Mouse (Mus musculus): ENCODE data around the gene Psmd11. TPM values are rescaled to one million over a fixed set of nuclear protein-coding genes. Genes with fewer than 3 reads are reported as not detected.
"Not testable (repeated sequence)": the region's sequence is repeated elsewhere in the genome, so short reads cannot be mapped to it uniquely, and the experiment has no call there.

Psmd11 gene
- polyA plus RNA-seq, 1 experiment from 2014 or later = 293 TPM

- Histone ChIP-seq H3K4me3 (no peak overlapping the region), H3K9ac (no peak overlapping the region), H3K4me1 (replicated peaks) (peaks cover 16% of the 10 kb centered on the region), H3K27ac (replicated peaks) (no peak overlapping the region), H3K36me3 (peaks cover 32% of the 10 kb centered on the region), H3K4me2 (no peak overlapping the region), H3K9me3 (no peaks in the 10 kb centered on the region), H3K27me3 (no peaks in the 10 kb centered on the region)
- WGBS = 93% methylated on average over 3 of the region's 3 CpGs
- ATAC-seq (ENCODE audit: low read depth) = no peak
Observed at GRCm38 (mm10) chr11:80430366-80430910, 2.0 kb downstream of the Psmd11 start.

DNA sequence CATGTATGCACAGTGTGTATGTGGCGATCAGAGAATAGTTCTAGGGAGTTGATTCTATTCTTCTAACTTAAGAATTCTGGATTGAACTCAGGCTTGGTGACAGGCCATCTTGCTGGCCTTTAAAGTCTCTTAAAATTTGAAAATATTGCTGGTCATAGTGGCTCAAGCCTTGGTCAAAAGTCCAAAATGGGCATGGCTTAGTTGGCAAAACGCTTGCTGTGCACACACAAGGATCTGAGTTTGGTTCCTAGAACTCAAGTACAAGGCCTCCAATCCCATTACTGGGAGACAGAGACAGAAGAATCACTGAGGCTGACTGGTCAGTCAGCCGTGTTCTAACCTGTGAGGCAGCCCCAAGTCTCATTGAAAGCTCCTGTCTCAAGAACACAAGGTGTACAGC, 18.5 kb downstream of the Psmd11 start:
- 94% methylated on average over 3 of the region's 3 CpGs for WGBS

DNA sequence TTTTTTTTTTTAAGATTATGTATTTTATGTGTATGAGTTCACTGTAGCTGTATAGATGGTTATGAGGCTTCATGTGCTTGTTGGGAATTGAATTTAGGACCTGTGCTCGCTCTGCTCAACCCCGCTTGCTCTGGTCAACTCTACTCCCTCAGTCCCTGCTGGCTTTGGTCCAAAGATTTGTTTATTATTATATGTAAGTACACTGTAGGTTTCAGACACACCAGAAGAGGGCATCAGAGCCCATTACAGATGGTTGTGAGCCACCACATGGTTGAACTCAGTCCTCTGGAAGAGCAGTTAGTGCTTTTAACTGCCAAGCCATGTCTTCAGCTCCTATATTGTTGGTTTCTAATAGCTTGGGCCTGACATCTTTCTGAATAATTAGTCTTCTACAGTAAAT, 21.4 kb downstream of the Psmd11 start:
- H3K27me3 ChIP-seq = no peaks in the 10 kb centered on the region
- WGBS = 95% methylated on average over 2 of the region's 2 CpGs
- H3K4me2 ChIP-seq = no peak overlapping the region
- H3K4me1 ChIP-seq (replicated peaks) = no peaks in the 10 kb centered on the region
- peaks cover 72% of the 10 kb centered on the region for H3K36me3 ChIP-seq
- no peaks in the 10 kb centered on the region for H3K9me3 ChIP-seq
- no peak for ATAC-seq (ENCODE audit: low read depth)
- no peak overlapping the region for H3K4me3 ChIP-seq
- H3K27ac ChIP-seq (replicated peaks) = no peak overlapping the region
- no peak overlapping the region for H3K9ac ChIP-seq

More for the DNA sequence above, 18.5 kb downstream of the Psmd11 start:
- ATAC-seq (ENCODE audit: low read depth) = no peak
- Histone ChIP-seq H3K9me3 (no peaks in the 10 kb centered on the region), H3K36me3 (peaks cover 72% of the 10 kb centered on the region), H3K9ac (no peak overlapping the region), H3K27ac (replicated peaks) (no peak overlapping the region), H3K27me3 (no peaks in the 10 kb centered on the region), H3K4me1 (replicated peaks) (no peaks in the 10 kb centered on the region), H3K4me2 (no peak overlapping the region), H3K4me3 (no peak overlapping the region)

DNA sequence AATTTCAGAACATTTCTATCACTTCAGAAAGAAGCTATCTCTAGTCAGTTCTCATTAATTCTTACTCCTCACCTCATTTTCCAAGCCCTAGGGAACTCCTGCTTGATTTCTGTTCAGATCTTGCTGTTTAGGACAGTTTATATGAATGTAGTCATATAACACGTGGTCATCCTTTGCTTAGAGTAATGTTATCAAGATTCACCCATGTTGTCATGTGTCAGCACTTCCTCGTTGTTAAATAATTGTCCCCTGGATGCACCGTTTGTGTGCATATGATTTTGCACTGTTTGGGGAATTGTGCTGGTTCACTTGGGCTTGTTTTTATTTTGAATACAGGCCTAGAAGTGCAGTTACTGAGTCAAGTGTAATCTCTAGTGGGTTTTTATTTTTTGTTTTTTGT, 23.8 kb downstream of the Psmd11 start:
- H3K27ac ChIP-seq (replicated peaks) = no peak overlapping the region
- H3K27me3 ChIP-seq = no peaks in the 10 kb centered on the region
- no peaks in the 10 kb centered on the region for H3K4me1 ChIP-seq (replicated peaks)
- no peak overlapping the region for H3K4me3 ChIP-seq
- no peaks in the 10 kb centered on the region for H3K9me3 ChIP-seq
- no peak overlapping the region for H3K4me2 ChIP-seq
- peaks cover 69% of the 10 kb centered on the region for H3K36me3 ChIP-seq
- ATAC-seq (ENCODE audit: low read depth) = no peak
- 93% methylated on average over 3 of the region's 3 CpGs for WGBS
- H3K9ac ChIP-seq = no peak overlapping the region

DNA sequence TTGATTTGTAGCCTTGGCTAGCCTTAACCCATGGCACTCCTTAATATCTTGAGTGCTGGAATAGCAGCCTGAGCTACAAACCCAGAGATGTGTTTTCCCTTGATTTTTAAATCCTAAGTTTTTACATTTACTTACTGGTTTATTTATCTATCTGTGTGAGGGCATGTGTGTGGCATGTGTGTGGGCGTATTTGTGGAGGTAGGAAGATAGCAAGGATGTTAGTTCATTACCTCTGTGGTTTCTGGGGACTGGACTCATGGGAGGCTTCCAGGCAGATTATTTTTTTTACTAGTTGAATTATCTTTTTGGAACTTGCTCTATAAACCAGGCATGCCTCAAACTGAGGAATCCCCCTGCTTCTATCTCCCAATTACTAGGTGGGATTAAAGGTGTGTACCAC, 24.8 kb downstream of the Psmd11 start:
- WGBS = 82% methylated on average over 1 of the region's 1 CpGs
- Histone ChIP-seq H3K4me2 (no peak overlapping the region), H3K4me1 (replicated peaks) (no peaks in the 10 kb centered on the region), H3K9me3 (no peaks in the 10 kb centered on the region), H3K36me3 (peaks cover 70% of the 10 kb centered on the region), H3K4me3 (no peak overlapping the region), H3K27me3 (no peaks in the 10 kb centered on the region), H3K27ac (replicated peaks) (no peak overlapping the region), H3K9ac (no peak overlapping the region)
- no peak for ATAC-seq (ENCODE audit: low read depth)

DNA sequence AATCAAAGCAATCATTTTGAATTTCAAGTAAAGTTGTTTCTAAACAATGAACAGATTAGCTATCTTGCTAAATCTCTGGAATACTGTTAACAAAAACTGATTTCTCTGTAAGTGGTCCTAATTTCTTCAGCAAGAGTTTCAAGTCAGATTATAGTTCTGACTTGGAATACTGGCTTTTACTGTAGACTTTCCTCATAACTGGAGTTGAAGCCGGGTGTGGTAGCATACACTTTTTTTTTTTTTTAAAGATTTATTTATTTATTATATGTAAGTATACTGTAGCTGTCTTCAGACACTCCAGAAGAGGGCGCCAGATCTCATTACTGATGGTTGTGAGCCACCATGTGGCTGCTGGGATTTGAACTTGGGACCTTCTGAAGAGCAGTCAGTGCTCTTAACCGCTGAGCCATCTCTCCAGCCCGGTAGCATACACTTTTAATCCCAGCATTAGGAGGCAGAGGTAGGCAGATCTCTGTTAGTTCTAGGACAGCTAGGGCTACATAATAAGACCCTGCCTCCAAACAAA, 35.3 kb downstream of the Psmd11 start:
- not testable (repeated sequence) for ATAC-seq (ENCODE audit: low read depth); H3K27me3 ChIP-seq

GRCm38 (mm10) chr11:80471836-80472605, 43.6 kb downstream of the Psmd11 start:
- Histone ChIP-seq H3K9ac (0 out of 2 replicates have a peak overlapping the region, but pooled peaks have one; percentile 22), H3K4me2 (no peak overlapping the region), H3K36me3 (peaks cover 73% of the 10 kb centered on the region), H3K9me3 (no peaks in the 10 kb centered on the region), H3K4me1 (replicated peaks) (peaks cover 10% of the 10 kb centered on the region), H3K4me3 (no peak overlapping the region), H3K27me3 (peaks cover 9% of the 10 kb centered on the region), H3K27ac (replicated peaks) (no peak overlapping the region)
- no peak for ATAC-seq (ENCODE audit: low read depth)
- WGBS = 84% methylated on average over 16 of the region's 16 CpGs

More for the DNA sequence above, 35.3 kb downstream of the Psmd11 start:
- H3K9ac ChIP-seq; H3K9me3 ChIP-seq; H3K4me2 ChIP-seq; H3K4me3 ChIP-seq; H3K4me1 ChIP-seq (replicated peaks); H3K27ac ChIP-seq (replicated peaks): not testable (repeated sequence)
- peaks cover 89% of the 10 kb centered on the region for H3K36me3 ChIP-seq
- WGBS = 89% methylated on average over 4 of the region's 4 CpGs

- Histone ChIP-seq H3K9me3 (no peaks in the 10 kb centered on the region), H3K27me3 (peaks cover 13% of the 10 kb centered on the region), H3K36me3 (peaks cover 56% of the 10 kb centered on the region), H3K4me2 (no peak overlapping the region), H3K9ac (no peak overlapping the region), H3K4me1 (replicated peaks) (peaks cover 25% of the 10 kb centered on the region), H3K4me3 (no peak overlapping the region), H3K27ac (replicated peaks) (no peak overlapping the region)
- ATAC-seq (ENCODE audit: low read depth) = no peak
- 52% methylated on average over 2 of the region's 2 CpGs for WGBS
Observed at GRCm38 (mm10) chr11:80474175-80474691, 45.8 kb downstream of the Psmd11 start.

DNA sequence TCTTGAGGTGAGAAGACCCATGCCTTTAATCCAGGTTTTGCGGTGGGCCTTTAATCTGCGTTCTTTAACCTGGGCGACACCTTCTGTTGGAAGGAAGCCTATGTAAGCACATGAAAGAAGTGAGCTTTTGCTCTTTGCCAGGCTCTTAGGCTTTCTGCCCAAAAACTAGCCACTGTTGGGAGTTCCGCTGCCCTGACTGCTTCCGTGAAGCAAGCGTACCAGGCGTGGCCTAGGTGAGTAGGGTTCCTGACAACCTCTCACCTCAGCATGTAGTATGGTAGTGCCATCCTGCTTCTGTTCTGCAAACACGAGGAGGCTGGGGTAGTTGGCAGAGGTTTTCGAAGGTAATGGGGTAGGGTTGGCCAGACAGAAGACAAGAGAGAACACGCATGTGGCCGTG, 46.4 kb downstream of the Psmd11 start:
- Histone ChIP-seq H3K4me1 (replicated peaks) (peaks cover 31% of the 10 kb centered on the region), H3K27me3 (peaks cover 13% of the 10 kb centered on the region), H3K9me3 (no peaks in the 10 kb centered on the region), H3K36me3 (peaks cover 53% of the 10 kb centered on the region), H3K9ac (no peak overlapping the region), H3K4me2 (no peak overlapping the region), H3K27ac (replicated peaks) (no peak overlapping the region), H3K4me3 (no peak overlapping the region)
- ATAC-seq (ENCODE audit: low read depth) = no peak
- WGBS = 93% methylated on average over 11 of the region's 11 CpGs

GRCm38 (mm10) chr11:80475544-80475943, 47.1 kb downstream of the Psmd11 start:
- Histone ChIP-seq H3K4me1 (replicated peaks) (peaks cover 37% of the 10 kb centered on the region), H3K36me3 (peaks cover 51% of the 10 kb centered on the region), H3K4me3 (no peak overlapping the region), H3K9ac (peak overlapping the region; percentile 98; the same call in 1 of the 2 replicates), H3K4me2 (0 out of 2 replicates have a peak overlapping the region, but pooled peaks have one; percentile 78), H3K27me3 (peaks cover 13% of the 10 kb centered on the region), H3K27ac (replicated peaks) (peak overlapping the region; percentile 99), H3K9me3 (no peaks in the 10 kb centered on the region)
- WGBS = 79% methylated on average over 9 of the region's 9 CpGs
- ATAC-seq (ENCODE audit: low read depth) = no peak

DNA sequence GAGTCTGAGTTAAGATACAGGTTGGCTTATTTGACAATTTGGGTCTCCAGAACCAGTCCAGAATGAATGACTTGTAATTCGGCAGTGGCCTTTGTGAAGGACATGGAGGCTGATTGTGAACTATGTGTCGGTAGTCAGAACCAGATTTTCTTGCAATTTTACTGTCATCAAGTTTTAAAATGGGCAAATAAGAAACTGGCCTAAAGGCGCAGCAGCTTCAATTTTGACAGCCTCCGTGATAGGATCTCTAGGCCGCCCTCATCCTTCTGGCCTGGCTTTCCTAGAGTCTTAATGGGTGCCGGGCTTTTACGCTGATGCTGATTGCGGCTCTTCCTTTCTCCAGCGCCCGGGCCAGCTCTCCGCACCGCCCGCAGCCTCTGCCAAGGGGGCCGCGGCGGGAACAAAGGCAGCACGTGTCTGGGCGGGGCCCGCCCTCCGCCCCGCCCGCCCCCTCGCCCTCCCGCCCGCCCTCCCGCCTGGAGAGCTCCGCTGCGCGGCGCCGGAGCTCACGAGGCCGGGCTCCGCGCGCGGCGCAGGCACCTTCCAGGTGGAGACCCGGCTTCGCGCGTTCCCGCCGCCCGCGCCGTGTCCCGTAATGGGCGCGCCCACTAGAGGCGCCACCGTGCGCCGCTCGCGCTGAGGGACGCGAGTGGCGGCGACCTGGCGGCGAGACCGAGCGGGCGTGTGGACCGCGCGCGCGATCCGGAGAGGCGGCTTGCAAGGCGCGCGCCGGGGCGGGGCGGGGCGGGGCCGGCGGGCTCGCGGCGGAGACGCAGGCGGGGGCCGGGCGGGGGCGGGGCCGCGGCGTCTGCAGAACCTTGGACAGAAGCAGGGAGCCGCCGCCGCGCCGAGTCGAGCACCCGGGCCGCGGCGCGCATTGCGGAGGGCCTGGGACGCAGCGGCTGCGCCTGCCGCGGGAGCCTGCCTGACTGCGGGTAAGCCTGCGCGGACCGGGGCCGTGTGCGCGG, 48.1 kb downstream of the Psmd11 start, which contains the start of gene Cdk5r1:
Cdk5r1 (plus strand) TSS at position 802 of the 968 bp plus-strand sequence.
- H3K4me3 ChIP-seq = peak within 1 kb of the TSS; percentile 84
- H3K27ac ChIP-seq (replicated peaks) = peak within 1 kb of the TSS; percentile 99
- H3K4me2 ChIP-seq = peak within 1 kb of the TSS; percentile 78
- peak within 1 kb of the TSS; percentile 98 for H3K9ac ChIP-seq
- H3K9me3 ChIP-seq = no peaks in the 10 kb centered on the region
- H3K4me1 ChIP-seq (replicated peaks) = peaks cover 45% of the 10 kb centered on the region
- 1% methylated on average over 45 of the region's 116 CpGs for whole genome bisulfite sequencing
- H3K36me3 ChIP-seq = peaks cover 47% of the 10 kb centered on the region
- peak; percentile 91 for ATAC-seq (ENCODE audit: low read depth)
- peaks cover 13% of the 10 kb centered on the region for H3K27me3 ChIP-seq

All from neural tube, embryonic 13.5 days (tissue).